Mouse (Mus musculus) spleen, adult 18-20 months (tissue): ENCODE measurements around the gene Kntc1.

ENCODE experiments used
- DNase-seq, 2 experiments: peaks; one replicate each; pipeline ENCODE4 v3.0.0; 2022; ENCODE audit warnings: mixed read lengths in 2 of 2

Kntc1 gene

GRCm38 (mm10) chr5:123809156-123809555, 59.6 kb downstream of the Kntc1 start:
- DNase-seq = no peak

GRCm38 (mm10) chr5:123816891-123817290, 67.4 kb downstream of the Kntc1 start:
- no peak for DNase-seq

GRCm38 (mm10) chr5:123818941-123819577, 69.5 kb downstream of the Kntc1 start:
- no peak for DNase-seq

GRCm38 (mm10) chr5:123820501-123821263, 71.2 kb downstream of the Kntc1 start:
- no peak for DNase-seq

- DNase-seq = no peak
Observed at GRCm38 (mm10) chr5:123821264-123821571, 71.7 kb downstream of the Kntc1 start.

GRCm38 (mm10) chr5:123822706-123823105, 73.2 kb downstream of the Kntc1 start:
- DNase-seq = no peak

- peak in 1 of 2 experiments; percentile 12 for DNase-seq
Observed at GRCm38 (mm10) chr5:123827659-123828091, 78.2 kb downstream of the Kntc1 start.

DNA sequence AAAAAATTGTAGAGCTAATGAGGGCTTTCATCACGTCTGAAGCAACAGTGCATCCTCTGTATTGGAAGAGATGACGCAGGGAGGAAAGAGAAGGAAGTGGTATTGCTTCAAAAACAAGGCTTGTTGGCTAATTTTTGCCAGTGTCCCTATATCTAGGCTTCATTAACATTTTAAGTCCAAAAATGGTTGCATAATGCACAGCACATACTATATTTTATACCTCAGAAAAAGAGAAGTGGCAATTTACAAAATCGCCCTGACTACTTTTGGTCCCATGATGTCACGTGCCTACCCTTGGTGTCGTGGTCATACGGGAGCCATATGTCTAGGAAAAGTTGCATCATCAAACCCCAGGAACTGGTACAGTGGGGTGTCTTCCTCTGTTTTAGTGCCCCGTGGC, 82.8 kb downstream of the Kntc1 start:
- DNase-seq = no peak

DNA sequence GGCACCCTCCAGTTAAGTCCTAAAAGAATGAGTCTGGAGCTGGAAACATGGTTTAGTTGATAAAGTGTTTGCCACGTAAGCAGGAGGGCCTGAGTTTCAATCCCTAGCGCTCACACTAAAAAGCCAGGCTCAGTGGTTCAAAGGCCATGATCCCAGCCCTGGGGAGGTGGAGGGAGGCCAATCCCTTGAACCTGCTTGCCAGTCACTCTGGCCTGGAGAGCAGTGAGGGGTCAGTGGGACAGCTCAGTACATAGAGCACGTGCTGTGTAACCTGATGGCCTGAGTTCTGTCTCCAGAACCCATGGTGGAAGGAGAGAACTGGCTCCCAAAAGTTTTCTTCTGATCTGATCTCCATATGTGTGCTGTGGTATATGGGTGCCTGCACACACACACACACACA, 85.3 kb downstream of the Kntc1 start:
- DNase-seq = no peak

- no peak for DNase-seq
Observed at GRCm38 (mm10) chr5:123837371-123837770, 87.9 kb downstream of the Kntc1 start.

DNA sequence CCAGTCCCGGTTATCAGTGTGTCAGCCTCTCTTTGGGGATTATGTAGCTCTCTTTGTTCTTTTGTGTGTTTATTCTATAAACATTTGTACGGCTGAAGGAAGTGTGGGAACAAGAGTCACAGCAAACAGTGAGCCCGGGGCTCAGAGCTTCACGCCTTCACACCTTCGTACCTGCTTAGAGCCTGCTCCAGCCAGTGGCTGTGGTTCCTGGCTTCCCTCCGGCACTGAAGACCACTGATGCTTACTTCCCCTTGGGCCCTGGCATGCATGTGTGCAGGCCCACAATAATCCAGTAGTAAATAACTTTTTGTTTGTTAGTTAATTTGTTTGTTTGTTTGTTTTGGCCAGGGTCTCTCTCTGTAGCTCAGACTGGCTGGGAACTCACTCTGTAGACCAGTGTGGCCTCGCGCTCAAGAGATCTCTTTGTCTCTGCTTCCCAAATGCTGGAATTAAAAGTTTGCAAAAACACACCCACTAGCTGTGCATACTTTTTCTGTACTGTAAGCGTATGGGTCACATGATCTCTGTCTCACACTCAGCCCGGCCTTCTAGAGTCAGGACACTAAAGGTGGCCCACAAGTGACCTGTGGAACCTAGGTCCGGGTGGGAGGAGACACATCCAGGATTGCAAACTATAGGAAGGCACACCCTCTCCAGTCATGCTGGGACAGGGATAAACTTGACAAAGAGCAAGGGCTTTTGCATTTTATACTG, 92.9 kb downstream of the Kntc1 start:
- DNase-seq = no peak

DNA sequence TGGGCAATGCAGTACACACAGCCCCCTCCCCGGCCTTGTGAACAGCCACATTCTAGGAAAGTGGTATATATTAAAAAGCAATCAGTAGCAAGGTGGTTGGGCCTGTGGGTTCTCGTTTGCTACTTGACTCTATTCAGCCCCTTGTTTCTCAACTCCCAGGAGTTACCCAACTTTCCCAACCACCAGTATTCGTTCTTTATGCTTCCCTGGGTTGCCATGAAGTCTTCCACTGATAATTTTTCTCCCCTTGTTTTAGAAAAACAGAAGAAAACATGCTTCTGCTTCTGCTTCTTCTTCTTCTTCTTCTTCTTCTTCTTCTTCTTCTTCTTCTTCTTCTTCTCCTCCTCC, 93.4 kb downstream of the Kntc1 start:
- DNase-seq = no peak

GRCm38 (mm10) chr5:123843816-123844215, 94.3 kb downstream of the Kntc1 start:
- DNase-seq = no peak

DNA sequence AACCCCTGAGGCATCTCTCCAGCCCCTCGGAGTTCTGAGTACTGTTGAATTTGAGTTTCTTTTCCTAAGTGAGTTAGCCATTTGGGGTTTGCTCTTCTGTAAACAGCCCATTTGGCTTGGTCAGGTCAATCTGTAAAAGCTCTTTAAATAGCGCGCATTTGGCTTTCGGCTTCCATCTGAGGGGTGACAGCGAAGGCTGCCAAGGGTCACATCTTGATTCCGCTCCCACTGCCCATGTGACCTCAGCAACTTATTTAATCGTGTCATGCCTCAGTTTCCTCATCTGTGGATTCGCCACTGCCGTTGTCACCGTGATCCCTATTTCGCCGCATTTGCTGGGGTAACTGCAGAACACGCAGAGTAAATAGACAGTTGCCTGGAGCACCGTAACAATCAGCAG, 94.8 kb downstream of the Kntc1 start:
- DNase-seq = no peak

- DNase-seq = no peak
Observed at GRCm38 (mm10) chr5:123851398-123851797, 101.9 kb downstream of the Kntc1 start.

DNA sequence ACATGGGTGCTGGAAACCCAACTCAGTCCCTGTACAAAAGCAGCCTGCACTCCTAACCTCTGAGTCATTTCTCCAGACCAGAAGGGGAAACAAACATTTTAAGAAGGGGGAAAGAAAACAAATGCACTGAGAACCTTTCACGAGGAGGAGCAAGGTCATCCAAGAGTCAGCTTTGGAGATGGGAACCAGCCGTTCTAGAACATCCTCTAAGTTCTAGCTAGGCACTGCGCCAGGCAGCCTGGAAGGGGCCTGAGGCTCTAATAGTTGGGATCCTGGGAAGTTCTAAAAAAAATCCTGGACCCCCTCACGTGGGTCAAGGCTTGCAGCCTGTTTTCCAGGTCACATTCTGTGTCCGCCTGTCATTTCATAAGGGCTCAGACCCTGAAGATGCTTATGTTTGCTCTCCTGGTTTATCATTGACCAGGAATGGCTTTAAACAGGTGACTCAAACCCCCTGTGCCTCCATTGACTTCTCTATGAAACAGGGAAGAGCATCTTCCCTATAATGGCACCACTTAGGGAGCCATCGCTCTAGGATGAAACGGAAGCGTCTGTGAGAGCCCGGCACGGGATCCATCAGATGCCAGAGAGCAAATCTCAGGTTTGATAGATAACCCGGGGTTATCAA, 104.5 kb downstream of the Kntc1 start:
- DNase-seq = no peak

DNA sequence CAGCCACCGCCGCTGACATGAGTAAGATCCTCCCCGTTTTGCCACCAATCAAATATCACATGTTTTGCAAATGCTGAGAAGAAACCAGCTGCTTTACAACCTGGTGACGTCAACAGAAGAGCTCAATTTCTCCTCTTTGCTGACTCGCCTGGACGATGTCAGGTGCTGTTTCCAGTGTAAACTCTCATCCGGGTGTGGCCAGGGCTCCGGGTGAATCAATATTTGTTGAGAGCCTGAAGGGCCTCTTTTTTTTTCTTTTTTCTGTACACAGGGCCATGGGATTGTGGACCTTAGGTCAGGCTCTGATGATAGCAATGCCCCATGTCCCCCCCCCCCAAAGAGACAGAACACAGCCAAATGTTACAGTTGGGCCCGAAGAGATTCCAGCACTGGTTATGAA, 105.0 kb downstream of the Kntc1 start:
- DNase-seq = no peak

DNA sequence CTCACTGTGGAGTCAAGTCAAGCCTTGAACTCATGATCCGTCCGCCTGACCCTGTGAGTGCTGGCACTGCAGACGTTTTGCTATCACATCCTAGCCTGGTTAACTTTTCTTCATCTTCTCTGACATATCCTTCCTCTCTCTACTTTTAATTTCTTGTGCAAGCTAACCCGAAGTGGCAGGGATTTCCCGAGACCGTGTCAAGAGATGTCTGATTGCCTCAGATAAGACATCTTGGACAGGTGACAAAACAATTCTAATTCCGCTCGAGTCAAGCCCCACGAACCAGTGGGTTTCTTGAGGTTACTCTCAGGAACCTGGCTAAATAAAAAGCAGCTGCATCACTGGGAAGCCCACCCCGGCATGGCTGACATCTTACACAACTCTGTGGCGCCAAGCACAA, 109.3 kb downstream of the Kntc1 start:
- DNase-seq = no peak

DNA sequence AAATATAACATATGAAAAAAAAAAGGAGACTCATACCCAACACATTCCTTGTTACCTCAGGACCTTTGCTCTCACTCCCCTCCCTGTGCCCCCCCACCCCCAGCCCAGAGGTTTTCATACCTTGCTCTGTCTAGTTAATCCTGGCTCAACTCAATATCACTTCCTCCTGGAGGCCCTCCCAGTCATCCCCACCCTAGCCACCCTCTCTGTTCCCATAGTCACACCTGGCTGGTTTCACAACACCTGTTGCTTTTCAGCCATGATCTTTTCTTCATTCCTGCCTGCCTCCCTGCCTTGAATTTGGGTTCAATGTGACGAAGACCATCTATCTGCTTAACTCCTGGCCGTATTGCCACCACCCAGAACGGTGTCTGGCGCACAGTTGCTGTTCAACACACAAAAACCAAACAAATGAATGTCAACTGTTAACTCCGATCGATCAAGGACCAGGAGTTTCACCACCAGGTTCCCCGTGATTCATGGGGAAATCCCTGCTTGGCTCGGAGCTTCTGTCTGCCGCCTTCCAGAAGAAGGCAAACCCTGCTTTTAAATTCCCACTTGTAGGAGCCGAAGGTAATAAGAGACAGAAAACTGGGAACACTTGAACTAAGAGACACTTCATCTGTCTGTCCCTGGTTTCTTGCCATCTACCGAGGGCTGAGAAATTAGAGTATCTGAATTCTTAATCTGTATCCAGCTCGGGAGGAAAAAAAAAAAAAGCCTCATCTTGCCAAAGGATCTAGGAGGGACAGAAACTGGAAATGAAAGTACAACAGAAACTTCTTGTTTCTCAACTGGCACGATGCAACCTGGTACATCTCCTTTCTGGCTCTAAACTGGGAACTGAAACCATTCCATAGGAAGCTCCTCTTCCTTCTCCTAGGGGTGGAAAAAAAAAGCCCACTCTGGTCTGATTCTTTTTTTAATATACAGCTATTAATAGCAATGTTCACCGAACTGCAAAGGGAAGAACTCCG, 113.1 kb downstream of the Kntc1 start:
- DNase-seq = no peak

- no peak for DNase-seq
Observed at GRCm38 (mm10) chr5:123863934-123864333, 114.4 kb downstream of the Kntc1 start.

DNA sequence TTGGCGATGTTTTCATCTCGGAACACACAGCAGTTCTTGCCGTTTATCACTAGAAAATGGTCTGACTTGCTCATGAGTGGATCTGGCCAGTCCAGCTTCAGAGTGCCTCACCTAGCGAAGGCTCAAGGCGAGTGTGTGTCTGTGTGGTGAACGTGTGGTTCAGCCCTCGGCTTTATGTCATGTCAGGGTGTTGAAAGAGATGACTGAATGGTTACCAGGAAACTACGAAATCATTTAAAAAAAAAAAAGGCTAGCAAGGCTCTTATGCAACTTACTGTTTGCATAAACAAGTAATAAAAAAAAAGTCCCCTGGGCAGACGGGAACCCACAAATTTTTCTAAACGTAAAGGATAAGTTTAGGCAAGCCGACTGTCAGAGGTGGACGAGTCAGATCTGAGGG, 115.8 kb downstream of the Kntc1 start, which contains the start of gene Hcar2:
TSS of gene Hcar2 (minus strand) at position 135 of the 400 bp plus-strand sequence.
- DNase-seq = no peak

DNA sequence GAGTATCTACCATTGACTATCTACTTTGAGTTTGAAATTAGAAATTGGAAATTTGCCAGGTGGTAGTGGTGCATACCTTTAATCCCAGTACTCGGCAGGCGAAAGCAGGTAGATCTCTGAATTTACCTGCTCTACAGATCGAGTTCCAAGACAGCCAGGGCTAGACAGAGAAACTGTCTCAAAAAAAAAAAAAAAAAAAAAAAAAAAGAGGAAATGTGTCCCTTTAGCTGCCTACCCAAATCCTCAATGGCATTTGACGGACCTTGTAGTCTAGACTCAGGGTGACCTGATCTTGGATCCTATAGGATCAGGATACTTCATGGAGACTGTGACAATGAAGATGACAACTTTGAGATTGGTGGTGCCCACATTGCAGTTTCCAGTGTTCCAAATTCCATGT, 116.9 kb downstream of the Kntc1 start:
- no peak for DNase-seq
